Mouse (Mus musculus) heart, postnatal 0 days (tissue): ENCODE data around the gene Apoo.

Source experiments
- CTCF ChIP-seq: IDR thresholded peaks from 2 replicates; pipeline ENCODE4 v1.5.1; 2016; ENCODE audit warnings: antibody characterized with exemption, control low read depth, low read depth
- EP300 ChIP-seq: IDR thresholded peaks from 2 replicates; pipeline ENCODE4 v1.6.1; 2016; ENCODE audit warnings: antibody characterized with exemption, low read depth

- TF ChIP-seq EP300 (no peak), CTCF (no peak)
Measured at GRCm38 (mm10) chrX:94420210-94420609, 53.3 kb downstream of the Apoo start.
